Mouse (Mus musculus) cerebellum, adult 9-10 months (tissue): ENCODE measurements around the gene Galnt6.
"Not testable (repeated sequence)": the region's sequence is repeated elsewhere in the genome, so short reads cannot be mapped to it uniquely, and the experiment has no call there.

ENCODE experiments used
- DNase-seq: peaks from one replicate; pipeline ENCODE4 v3.0.0; 2022

The Galnt6 gene

DNA sequence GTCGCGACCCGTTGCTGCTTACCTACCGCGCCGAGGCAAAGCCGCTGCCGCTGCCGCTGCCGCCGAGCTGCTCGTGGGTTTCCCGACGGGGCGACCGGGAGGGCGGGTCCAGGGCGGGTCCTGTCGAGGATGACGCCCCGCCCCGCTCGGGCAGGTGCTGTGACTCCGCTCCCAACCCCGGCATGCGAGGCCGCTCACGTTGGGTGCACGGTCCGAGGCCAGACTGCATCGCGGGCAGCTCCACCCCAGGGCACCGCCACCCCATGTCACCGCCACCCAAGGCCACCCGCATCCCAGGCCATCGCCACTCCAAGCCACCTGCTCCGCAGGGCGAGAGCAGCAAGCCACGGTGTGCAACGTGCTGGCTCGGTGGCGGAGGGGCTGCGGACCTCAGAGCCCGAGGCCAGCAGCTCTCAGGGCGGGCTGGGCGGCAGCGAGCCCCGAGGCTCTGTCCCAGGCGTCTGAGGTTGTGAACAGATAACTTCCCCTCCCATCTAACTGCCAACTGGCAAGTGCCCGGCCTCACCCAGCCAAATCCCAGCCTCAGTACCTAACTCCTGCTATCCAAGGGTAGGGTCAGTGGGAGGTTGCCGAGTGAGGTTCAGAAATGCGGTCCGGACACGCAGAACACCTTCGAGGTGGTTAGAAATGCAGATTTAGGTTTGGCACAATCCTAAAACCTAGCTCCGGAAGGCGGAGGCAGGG, at the start of gene Galnt6:
Gene Galnt6 (minus strand): TSS at position 96 of the 705 bp plus-strand sequence.
- DNase-seq, result no peak

DNA sequence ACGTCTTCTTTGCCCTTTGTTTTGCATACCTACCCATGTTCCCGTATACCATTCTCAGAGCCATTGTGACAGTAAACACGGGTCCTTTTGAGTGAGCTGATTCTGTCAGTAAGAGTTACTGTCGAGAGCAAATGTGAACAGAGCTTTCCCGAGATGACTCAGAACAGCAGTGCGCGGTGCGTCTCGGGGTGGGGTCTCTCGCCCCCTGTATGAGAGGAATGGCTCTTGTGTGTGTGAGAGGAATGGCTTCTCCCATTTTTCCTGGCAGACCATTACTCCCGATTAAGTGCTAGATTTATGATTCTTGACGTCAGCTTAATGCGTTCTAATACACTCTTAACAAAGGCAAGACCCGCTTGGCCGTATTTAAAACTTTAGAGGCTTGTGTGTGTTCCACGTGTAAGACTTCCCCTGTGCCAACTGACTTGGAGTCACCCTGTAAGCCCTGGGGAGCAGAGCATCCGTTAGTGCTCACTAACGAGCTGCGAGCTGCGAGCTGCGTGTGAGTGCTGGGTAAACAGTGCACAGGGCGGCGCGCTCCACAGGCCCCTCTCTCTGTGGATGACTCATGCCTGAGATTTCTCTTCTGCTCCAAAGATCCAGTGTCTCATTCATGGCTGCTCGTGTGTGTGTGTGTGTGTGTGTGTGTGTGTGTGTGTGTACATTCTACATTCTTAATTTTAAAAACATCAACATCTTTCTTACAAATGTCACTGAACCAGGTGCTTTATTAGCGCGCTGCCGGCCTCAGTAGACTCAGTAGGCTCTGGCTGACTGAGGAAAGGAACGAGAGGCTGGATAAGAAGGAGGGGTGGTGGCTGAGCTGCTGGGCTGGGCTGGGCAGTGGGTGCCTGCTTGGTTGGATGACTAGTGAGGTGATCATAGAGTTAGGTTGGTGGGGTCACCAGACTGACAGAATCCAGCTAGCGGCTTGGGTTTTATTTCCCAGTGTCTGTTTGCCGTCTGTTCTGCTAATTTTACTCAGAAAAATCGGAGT, 48.1 kb upstream of the Galnt6 start:
- DNase-seq, result no peak

DNA sequence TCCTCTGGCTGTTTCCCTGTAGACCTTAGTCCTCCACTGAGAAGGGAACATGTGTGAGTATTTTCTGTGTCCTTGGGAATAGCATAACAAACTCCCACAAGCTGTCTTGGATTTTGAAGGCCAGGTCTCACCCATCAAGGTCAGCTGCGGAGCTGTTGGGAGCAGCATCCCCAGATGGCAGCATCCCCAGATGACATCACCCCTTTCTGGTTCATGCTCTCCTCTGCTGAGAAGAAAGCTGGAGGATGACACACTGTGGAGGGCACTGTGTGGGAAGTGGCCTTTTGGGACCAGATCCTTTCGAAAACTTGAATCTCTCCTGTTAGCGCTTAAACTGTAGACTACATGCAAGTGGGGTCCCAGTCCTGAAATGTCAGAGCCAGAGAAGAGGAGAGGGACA, 47.2 kb upstream of the Galnt6 start:
- DNase-seq, result no peak

DNA sequence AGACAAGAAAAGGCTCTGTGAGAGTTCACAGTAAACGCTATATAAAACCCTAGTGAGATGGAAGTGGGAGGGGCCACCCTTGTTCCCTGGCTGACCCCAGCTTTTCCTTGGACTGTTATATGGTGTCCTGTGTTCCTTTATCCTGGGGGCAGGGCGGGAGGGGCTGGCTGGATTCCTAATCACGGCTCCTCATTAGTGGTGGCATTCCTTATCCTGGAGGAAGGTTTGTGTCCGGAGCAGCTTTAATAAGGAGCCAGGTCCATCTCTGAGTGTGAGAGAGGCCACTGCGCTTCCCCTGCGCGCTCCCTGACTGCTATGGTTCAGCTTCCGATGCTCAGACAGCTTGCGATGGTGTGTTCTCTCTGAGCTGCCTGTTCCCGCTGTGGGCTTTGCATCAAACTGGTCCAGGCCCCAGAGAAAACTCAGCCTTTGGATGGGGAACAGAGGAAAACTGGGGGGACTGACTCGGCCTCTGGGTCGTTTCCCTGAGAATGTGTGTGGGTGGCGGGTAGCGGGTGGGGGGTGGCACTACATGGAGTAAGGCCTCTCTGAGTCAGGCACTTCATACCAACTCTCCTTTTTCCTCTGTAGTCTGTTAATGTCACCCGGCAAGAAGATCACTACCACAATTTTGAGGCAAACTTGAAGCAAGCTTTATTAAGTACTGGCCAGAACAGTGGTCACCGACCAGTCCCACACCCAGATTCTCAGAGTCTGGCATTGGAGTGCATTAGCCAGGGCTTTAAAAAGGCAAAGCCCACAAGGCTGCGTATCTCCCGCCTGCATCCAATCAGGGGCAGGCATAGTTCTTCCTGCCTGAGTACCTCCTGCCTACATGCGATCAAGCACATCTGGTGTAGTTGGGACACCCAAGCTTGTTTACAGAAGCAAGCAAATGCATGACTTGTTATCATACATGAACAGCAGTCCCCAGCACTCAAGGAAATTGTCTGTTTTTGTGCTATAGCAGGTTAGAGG, 46.3 kb upstream of the Galnt6 start:
- DNase-seq, result no peak

- not testable (repeated sequence) for DNase-seq
Measured at GRCm38 (mm10) chr15:100773859-100774258, 44.7 kb upstream of the Galnt6 start.

DNA sequence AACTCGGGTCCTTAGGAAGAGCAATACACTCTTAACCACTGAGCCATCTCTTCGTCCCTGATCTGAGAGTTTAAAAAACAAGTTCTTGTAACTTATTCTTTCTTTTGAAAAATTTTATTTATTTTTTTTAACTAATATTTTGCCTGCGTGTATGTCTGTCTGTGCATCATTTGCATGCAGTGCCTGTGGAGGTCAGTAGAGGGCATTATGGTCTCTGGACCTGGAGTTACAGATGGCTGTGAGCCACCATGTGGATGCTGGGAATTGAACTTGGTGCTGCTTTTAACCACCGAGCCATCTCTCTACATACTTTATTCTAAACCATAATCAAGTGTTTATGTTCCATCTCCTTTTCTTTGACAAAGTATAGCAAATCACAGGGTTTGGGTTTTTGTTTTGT, 43.5 kb upstream of the Galnt6 start:
- no peak for DNase-seq

GRCm38 (mm10) chr15:100770338-100770737, 41.2 kb upstream of the Galnt6 start:
- DNase-seq, result no peak

GRCm38 (mm10) chr15:100769023-100769422, 39.8 kb upstream of the Galnt6 start:
- DNase-seq, result not testable (repeated sequence)

DNA sequence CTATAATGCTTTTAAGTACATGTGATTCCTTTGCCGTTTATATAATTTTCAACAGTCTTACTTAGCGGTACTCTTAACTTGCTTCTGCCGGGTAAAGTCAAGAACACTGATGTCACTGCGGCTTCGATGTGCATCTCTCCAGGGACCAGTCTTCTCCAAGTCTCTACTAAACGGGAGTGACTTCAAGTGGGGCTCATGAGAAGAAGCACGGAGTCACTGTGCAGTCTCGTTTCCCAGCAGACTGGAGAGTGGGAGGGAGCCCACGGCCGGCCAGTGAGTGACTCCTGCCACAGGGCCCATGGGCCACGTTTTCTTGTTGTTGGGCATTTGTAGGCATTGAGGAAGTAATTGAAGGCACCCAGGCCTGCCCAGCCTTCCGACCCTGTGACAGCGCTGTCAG, 38.7 kb upstream of the Galnt6 start:
- DNase-seq, result no peak

GRCm38 (mm10) chr15:100766826-100767225, 37.6 kb upstream of the Galnt6 start:
- no peak for DNase-seq

GRCm38 (mm10) chr15:100764163-100764951, 35.2 kb upstream of the Galnt6 start:
- DNase-seq, result no peak

DNA sequence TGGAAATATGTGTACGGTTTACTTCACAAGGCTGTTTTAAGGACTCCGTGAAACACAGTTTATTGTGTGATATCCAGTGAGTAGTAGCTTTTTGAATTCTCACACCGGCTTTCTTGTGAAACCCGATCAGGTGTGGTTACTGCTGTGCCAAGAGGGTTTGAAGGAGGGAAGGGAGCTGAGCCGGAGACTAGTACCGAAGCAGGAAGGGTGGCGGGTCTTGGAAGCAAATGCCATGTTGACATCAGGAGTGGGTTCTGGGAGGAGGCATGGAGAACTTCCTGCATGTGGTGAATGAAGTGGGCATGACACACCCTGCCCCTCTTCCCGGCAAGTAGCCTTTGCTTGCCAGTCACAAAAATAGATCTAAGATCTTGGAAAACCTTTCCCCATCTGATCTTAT, 33.5 kb upstream of the Galnt6 start:
- DNase-seq, result peak; percentile 33

DNA sequence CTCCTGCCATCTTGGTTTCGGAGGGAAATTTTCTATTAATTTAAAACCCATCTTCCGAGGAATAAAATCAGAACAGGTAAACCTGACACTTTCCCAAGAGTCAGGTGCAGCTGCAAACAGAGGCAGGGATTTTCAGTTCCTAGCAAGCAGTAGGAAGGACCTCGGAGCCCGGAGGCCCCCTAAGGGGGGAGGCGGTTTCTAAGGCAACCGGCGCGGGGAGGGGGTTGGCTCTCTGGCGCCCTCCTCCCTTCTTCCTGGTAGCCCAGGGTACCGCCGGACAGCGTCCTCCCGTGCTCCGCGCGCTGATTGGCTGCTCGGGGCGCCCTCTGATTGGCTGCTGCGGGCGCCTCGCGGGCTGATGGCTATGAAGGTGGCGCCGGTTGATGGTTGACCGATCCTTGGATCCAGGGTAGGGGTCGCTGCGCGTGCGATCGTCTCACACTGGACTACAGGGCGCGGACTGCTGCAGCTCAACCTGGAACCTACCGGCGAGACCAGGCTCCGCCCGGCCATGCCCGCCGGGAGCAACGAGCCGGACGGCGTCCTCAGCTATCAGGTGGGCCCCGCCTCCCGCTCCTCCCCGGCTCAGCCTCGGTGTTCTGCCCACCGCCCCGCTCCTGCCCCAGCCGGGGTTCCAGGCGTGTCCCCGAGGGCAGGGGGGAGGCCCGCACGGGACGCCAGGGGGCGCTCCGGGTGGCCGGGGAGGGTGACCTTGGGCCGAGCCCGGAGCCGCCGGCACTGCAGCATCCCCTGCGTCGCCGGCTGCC, 32.4 kb upstream of the Galnt6 start, which contains the start of gene Slc4a8:
Gene Slc4a8 (plus strand): TSS at position 329 of the 767 bp plus-strand sequence.
- peak; percentile 93 for DNase-seq

DNA sequence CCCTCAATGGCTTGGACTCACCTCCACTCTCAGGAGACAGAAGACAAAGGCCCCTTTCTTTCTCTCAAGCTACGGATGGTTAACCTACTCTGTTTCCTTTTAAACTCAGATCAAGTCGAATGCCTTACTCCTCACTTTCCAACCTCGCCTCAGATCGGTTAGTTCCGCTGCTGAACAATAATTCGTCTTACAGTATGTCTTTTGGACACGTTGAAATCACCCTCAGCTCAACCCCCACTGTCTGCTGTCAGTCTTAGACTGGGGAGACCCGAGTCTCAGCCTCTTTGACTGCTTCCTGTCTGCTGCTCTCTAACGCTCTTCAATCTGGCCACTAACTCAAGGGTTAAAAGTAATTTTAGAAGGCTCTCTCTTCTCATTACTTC, 31.9 kb upstream of the Galnt6 start:
- no peak for DNase-seq

DNA sequence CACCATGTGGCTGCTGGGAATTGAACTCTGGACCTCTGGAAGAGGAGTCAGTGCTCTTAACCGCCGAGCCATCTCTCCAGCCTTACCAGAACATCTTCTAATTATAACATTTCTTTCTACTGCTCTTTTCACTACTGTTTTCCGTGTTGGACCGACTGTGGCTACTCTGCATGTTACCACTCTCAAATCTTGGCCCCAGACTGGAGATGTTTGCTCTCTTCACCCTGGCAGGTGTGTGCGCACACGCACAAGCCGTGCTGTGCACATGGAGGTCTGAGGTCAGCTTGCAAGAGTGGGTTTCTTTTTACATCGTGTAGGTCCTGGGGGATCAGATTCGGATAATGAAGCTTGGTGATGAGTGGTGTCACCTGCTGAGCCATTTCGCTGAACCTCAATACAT, 30.1 kb upstream of the Galnt6 start:
- no peak for DNase-seq

DNA sequence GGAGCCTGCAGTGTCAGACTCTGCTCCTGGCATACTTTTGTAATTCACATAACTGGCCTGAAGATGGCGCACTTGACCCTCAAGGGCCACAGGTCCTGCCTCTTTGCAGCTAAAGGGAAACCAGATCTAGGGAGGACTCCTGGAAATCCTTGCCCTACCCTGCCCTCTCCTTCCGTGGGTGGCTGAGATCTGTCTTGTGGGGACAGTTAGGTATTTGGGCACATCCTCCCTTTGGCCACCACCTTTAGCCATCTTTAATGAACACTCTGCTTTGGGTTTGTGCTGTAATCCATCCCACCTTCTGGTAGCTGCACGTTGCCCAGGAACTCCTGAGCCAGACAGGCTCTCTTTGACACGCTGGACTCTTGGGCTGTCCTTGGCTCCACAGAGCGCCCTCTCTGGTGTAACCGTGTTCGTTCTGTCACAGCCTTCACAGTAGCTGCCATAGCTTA, 28.4 kb upstream of the Galnt6 start:
- peak; percentile 79 for DNase-seq

- DNase-seq, result no peak
Measured at GRCm38 (mm10) chr15:100755881-100756624, 26.9 kb upstream of the Galnt6 start.

DNA sequence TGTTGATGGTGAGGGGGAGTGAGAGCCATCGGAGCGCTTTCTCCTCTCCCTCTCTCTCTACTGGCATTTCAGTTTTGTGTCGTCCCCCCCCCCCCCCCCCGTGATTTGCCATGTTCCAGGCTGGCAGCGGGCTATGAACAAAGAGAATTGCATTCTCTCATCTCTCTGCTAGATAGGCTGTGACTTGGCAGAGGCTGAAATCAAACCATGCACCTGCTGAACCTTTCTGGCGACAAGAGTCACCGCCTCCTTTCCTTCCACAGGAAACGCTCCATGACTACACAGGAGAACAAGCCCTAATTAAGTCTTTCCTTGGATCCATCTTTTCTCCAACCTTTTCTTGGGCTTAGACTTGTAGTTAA, 26.3 kb upstream of the Galnt6 start:
- no peak for DNase-seq

- no peak for DNase-seq
Measured at GRCm38 (mm10) chr15:100754805-100755497, 25.8 kb upstream of the Galnt6 start.

DNA sequence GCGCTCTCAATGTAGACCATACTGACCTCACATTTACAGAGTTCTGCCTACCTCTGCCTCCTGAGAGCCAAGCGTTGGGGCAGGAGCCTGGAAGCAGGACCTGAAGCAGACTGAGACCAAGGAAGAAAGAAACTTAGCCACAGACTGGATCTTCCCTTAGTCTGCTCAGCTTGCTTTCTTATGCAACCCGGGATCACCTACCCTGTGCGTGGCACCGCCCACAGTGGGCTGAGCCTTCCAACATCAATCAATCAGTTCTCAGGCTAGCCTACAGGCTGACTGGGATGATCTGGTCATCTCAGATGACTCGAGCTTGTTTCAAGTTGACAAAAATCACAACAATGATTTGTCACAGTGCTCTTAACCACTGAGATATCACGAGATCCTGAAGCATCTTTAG, 24.9 kb upstream of the Galnt6 start:
- no peak for DNase-seq
